Mouse (Mus musculus): ENCODE measurements around the gene Csrp2.

DNA sequence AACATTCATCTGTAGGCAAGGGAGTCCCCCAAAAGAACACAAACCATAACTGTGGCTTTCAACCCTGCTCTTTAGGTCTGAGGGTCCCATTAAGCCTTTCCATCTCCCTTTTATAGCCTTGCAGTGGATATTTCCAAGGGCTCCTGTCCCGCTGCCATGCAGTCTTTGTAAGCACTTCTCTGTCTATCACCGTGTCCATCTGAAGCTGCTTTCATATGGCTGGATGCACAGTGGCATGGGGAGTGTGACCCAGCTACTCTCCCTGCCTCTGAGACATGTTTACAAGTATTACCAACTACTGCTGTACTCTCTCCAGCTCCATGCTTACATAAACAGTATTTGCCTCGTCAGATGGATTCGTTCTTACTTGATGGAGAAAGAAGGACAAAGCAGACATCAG is 28.0 kb downstream of the Csrp2 start:
- TF ChIP-seq CTCF (IDR thresholded peaks at IDR 0.05; ENCODE audit: low read depth, low read length), result no peak
- no peak for TF ChIP-seq POLR2A (IDR thresholded peaks at IDR 0.05; ENCODE audit: borderline replicate concordance, low read depth, low read length)
